Mouse (Mus musculus): Measurements from ENCODE around the gene Mvb12a.
A peak's percentile ranks its signal among the peaks of the same experiment; 100 is the strongest.

Gene Mvb12a

GRCm38 (mm10) chr8:71562751-71563150 is 20.0 kb downstream of the Mvb12a start:
- DNase-seq (ENCODE audit: extremely low read depth, low read depth, low spot score), result no peak

GRCm38 (mm10) chr8:71563992-71564391 is 21.3 kb downstream of the Mvb12a start:
- DNase-seq (ENCODE audit: extremely low read depth, low read depth, low spot score), result no peak

- DNase-seq (ENCODE audit: extremely low read depth, low read depth, low spot score), result no peak
These were observed 23.8 kb downstream of the Mvb12a start, which contains the start of gene Nxnl1 for GRCm38 (mm10) chr8:71566501-71566900. Nxnl1 (minus strand) TSS chr8:71566601.

- DNase-seq (ENCODE audit: extremely low read depth, low read depth, low spot score), result no peak
These were observed 24.9 kb downstream of the Mvb12a start for GRCm38 (mm10) chr8:71567587-71567986.

GRCm38 (mm10) chr8:71568387-71568937 is 25.7 kb downstream of the Mvb12a start, which contains the start of gene Slc27a1:
Slc27a1 (plus strand) TSS chr8:71568882.
- DNase-seq (ENCODE audit: extremely low read depth, low read depth, low spot score), result no peak

GRCm38 (mm10) chr8:71568941-71569340 is 26.2 kb downstream of the Mvb12a start:
- no peak for DNase-seq (ENCODE audit: extremely low read depth, low read depth, low spot score)

- DNase-seq (ENCODE audit: extremely low read depth, low read depth, low spot score), result peak; percentile 92
These were observed 26.9 kb downstream of the Mvb12a start for GRCm38 (mm10) chr8:71569366-71570290.

GRCm38 (mm10) chr8:71570291-71570954 is 27.7 kb downstream of the Mvb12a start:
- peak; percentile 94 for DNase-seq (ENCODE audit: extremely low read depth, low read depth, low spot score)

- no peak for DNase-seq (ENCODE audit: extremely low read depth, low read depth, low spot score)
These were observed 29.4 kb downstream of the Mvb12a start for GRCm38 (mm10) chr8:71572077-71572476.

- peak; percentile 84 for DNase-seq (ENCODE audit: extremely low read depth, low read depth, low spot score)
These were observed 30.3 kb downstream of the Mvb12a start for GRCm38 (mm10) chr8:71572847-71573633.

- DNase-seq (ENCODE audit: extremely low read depth, low read depth, low spot score), result no peak
These were observed 31.7 kb downstream of the Mvb12a start for GRCm38 (mm10) chr8:71574426-71574825.

GRCm38 (mm10) chr8:71575020-71575419 is 32.3 kb downstream of the Mvb12a start:
- DNase-seq (ENCODE audit: extremely low read depth, low read depth, low spot score), result no peak

GRCm38 (mm10) chr8:71577856-71578387 is 35.2 kb downstream of the Mvb12a start:
- DNase-seq (ENCODE audit: extremely low read depth, low read depth, low spot score), result no peak

- DNase-seq (ENCODE audit: extremely low read depth, low read depth, low spot score), result no peak
These were observed 36.3 kb downstream of the Mvb12a start for GRCm38 (mm10) chr8:71579009-71579408.

- no peak for DNase-seq (ENCODE audit: extremely low read depth, low read depth, low spot score)
These were observed 36.8 kb downstream of the Mvb12a start for GRCm38 (mm10) chr8:71579476-71579875.

- DNase-seq (ENCODE audit: extremely low read depth, low read depth, low spot score), result no peak
These were observed 37.5 kb downstream of the Mvb12a start for GRCm38 (mm10) chr8:71580201-71580600.

- DNase-seq (ENCODE audit: extremely low read depth, low read depth, low spot score), result no peak
These were observed 44.2 kb downstream of the Mvb12a start for GRCm38 (mm10) chr8:71586891-71587290.

GRCm38 (mm10) chr8:71588762-71589161 is 46.0 kb downstream of the Mvb12a start:
- DNase-seq (ENCODE audit: extremely low read depth, low read depth, low spot score), result no peak

GRCm38 (mm10) chr8:71591017-71591416 is 48.3 kb downstream of the Mvb12a start:
- no peak for DNase-seq (ENCODE audit: extremely low read depth, low read depth, low spot score)

Data from fat pad, adult 2 months (tissue).